In genomic region chr2:14048381-14048780, GRCm38 (mm10) we compare ENCODE assay signal across 8 mouse cellular contexts. TPM values are rescaled to one million over a fixed set of nuclear protein-coding genes. Genes with fewer than 3 reads are reported as not detected.
DNase-seq lines count a peak whose midpoint lies in the region; ATAC-seq and TF ChIP-seq lines count a peak whose summit lies in the region.

No protein-coding gene starts in this region.

- no peak overlapping the region for H3K9ac ChIP-seq in intestine, embryonic 15.5 days

- TF ChIP-seq CTCF in gastrocnemius, adult 2 months (IDR thresholded peaks at IDR 0.05) = peak; percentile 84

- ATAC-seq in intestine, embryonic 15.5 days = peak; percentile 78

- H3K27ac ChIP-seq in gastrocnemius, adult 2 months = peak overlapping the region; percentile 41
- no peak overlapping the region for H3K27ac ChIP-seq in intestine, embryonic 15.5 days

- H3K36me3 ChIP-seq in intestine, embryonic 15.5 days = no peaks in the 10 kb centered on the region

- no peak overlapping the region for H3K4me2 ChIP-seq in intestine, embryonic 15.5 days (replicated peaks)

- no peak overlapping the region for H3K4me3 ChIP-seq in gastrocnemius, adult 2 months
- no peak overlapping the region for H3K4me3 ChIP-seq in intestine, embryonic 15.5 days (replicated peaks)

- no peaks in the 10 kb centered on the region for H3K9me3 ChIP-seq in intestine, embryonic 15.5 days

- DNase-seq in 3T3-L1 (ENCODE audit: low read depth, low spot score) = peak; percentile 87
- peak; percentile 73 for DNase-seq in ZHBTc4 (ENCODE audit: low read depth, low spot score)
- DNase-seq in cerebellum, postnatal 4 days (ENCODE audit: low spot score in 2 of 2) = peak; percentile 32 to 63
- peak; percentile 71 for DNase-seq in gastrocnemius, adult 2 months
- peak; percentile 22 to 83 for DNase-seq in left cerebral cortex, adult 9 months (ENCODE audit: low spot score in 2 of 2)
- DNase-seq in mesoderm, embryonic 11.5 days (ENCODE audit: low read depth, low spot score) = peak; percentile 81
- DNase-seq in right cerebral cortex, postnatal 36 days (ENCODE audit: low spot score in 2 of 2) = peak; percentile 55 to 58

- intact Hi-C loops in gastrocnemius, adult 2 months (cut with DNase I) = loop anchor here (5.0 to 10.0 kb wide), 2 partner anchors 244 to 774 kb away; partner anchors contain the start of gene Rsu1

- no peaks in the 10 kb centered on the region for H3K27me3 ChIP-seq in intestine, embryonic 15.5 days (replicated peaks)

- H3K4me1 ChIP-seq in intestine, embryonic 15.5 days (replicated peaks) = no peaks in the 10 kb centered on the region

RNA-seq across cellular contexts. Expression of gene Hacd1, which starts 7.6 kb away (rescaled TPM):
- 100 to 1,000 TPM; 103 to 105 TPM for total RNA-seq in gastrocnemius, adult 2 months (2021)
- polyA plus RNA-seq in intestine, embryonic 15.5 days (2015; fragmentation: Nextera tagmentation; extraction: Ambion mirVana) = 114 and 120 TPM in 2 replicates

RNA-seq across cellular contexts. Expression of gene Stam, which starts 25.5 kb away (rescaled TPM):
- 10 to 100 TPM; 19.9 to 25.2 TPM for total RNA-seq in gastrocnemius, adult 2 months (2021)
- 55.4 and 61.0 TPM in 2 replicates for polyA plus RNA-seq in intestine, embryonic 15.5 days (2015; fragmentation: Nextera tagmentation; extraction: Ambion mirVana)
